Mouse (Mus musculus): ENCODE data around the gene Fam189a1. TPM values are rescaled to one million over a fixed set of nuclear protein-coding genes. Genes with fewer than 3 reads are reported as not detected.
A peak's percentile ranks its signal among the peaks of the same experiment; 100 is the strongest.

Gene Fam189a1
- polyA plus RNA-seq, 1 experiment from 2014 or later: 0.46 TPM

DNA sequence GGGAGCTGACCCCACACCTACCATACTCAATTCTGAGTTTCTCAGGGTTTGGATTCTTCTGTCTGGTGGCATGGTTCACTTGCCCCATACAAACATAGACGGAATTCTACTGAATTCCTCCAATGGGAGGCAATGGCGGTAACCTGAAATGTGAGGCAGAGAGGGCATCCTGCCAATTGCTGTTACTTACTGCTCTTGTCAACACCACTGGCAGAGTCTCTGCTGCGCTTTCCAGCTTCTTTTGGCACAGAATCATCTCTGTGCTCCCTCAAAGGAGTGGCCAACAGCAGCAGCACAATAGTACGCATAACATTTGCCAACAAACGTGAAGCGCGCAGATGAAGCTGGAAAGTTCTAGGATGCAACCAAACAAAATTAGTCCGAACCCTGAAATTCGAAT lies 266.5 kb downstream of the Fam189a1 start:
- Histone ChIP-seq H3K36me3 (ENCODE audit: insufficient read depth) (no peaks in the 10 kb centered on the region), H3K9ac (no peak overlapping the region), H3K9me3 (ENCODE audit: low read depth, low read length) (no peaks in the 10 kb centered on the region), H3K27ac (ENCODE audit: low read depth) (no peak overlapping the region), H3K4me3 (ENCODE audit: low read depth, low read length) (no peak overlapping the region), H3K4me2 (no peak overlapping the region), H3K4me1 (ENCODE audit: insufficient read depth) (no peaks in the 10 kb centered on the region), H3K27me3 (ENCODE audit: insufficient read depth, low read length) (no peaks in the 10 kb centered on the region)
- peak; percentile 74 for DNase-seq
- 66% methylated on average over 9 of the region's 9 CpGs for WGBS
- TF ChIP-seq CTCF (IDR thresholded peaks at IDR 0.05; ENCODE audit: low read depth): no peak
- ATAC-seq (ENCODE audit: insufficient read depth): no peak; the same call in 1 of the 2 replicates

- WGBS: 59% methylated on average over 11 of the region's 11 CpGs
- Histone ChIP-seq H3K4me2 (no peak overlapping the region), H3K9me3 (ENCODE audit: low read depth, low read length) (no peaks in the 10 kb centered on the region), H3K4me1 (ENCODE audit: insufficient read depth) (no peaks in the 10 kb centered on the region), H3K4me3 (ENCODE audit: low read depth, low read length) (no peak overlapping the region), H3K36me3 (ENCODE audit: insufficient read depth) (no peaks in the 10 kb centered on the region), H3K27ac (ENCODE audit: low read depth) (no peak overlapping the region), H3K27me3 (ENCODE audit: insufficient read depth, low read length) (no peaks in the 10 kb centered on the region), H3K9ac (no peak overlapping the region)
- no peak for TF ChIP-seq CTCF (IDR thresholded peaks at IDR 0.05; ENCODE audit: low read depth)
- ATAC-seq (ENCODE audit: insufficient read depth) (no peak), DNase-seq (no peak)
Observed at GRCm38 (mm10) chr7:64884187-64884862, 272.0 kb downstream of the Fam189a1 start.

- DNase-seq (no peak), ATAC-seq (ENCODE audit: insufficient read depth) (no peak)
- Histone ChIP-seq H3K4me2 (no peak overlapping the region), H3K4me1 (ENCODE audit: insufficient read depth) (no peaks in the 10 kb centered on the region), H3K27me3 (ENCODE audit: insufficient read depth, low read length) (no peaks in the 10 kb centered on the region), H3K9ac (no peak overlapping the region), H3K9me3 (ENCODE audit: low read depth, low read length) (no peaks in the 10 kb centered on the region), H3K36me3 (ENCODE audit: insufficient read depth) (no peaks in the 10 kb centered on the region), H3K27ac (ENCODE audit: low read depth) (no peak overlapping the region), H3K4me3 (ENCODE audit: low read depth, low read length) (no peak overlapping the region)
- TF ChIP-seq CTCF (IDR thresholded peaks at IDR 0.05; ENCODE audit: low read depth): no peak
- WGBS: 58% methylated on average over 6 of the region's 6 CpGs
Observed at GRCm38 (mm10) chr7:64882243-64882642, 274.1 kb downstream of the Fam189a1 start.

- no peak overlapping the region for H3K4me2 ChIP-seq
- no peak for DNase-seq
- H3K27ac ChIP-seq (ENCODE audit: low read depth): no peak overlapping the region
- H3K4me1 ChIP-seq (ENCODE audit: insufficient read depth): no peaks in the 10 kb centered on the region
- H3K36me3 ChIP-seq (ENCODE audit: insufficient read depth): no peaks in the 10 kb centered on the region
- H3K4me3 ChIP-seq (ENCODE audit: low read depth, low read length): no peak overlapping the region
- H3K27me3 ChIP-seq (ENCODE audit: insufficient read depth, low read length): no peaks in the 10 kb centered on the region
- H3K9ac ChIP-seq: no peak overlapping the region
- ATAC-seq (ENCODE audit: insufficient read depth): no peak
- no peaks in the 10 kb centered on the region for H3K9me3 ChIP-seq (ENCODE audit: low read depth, low read length)
- no peak for TF ChIP-seq CTCF (IDR thresholded peaks at IDR 0.05; ENCODE audit: low read depth)
- WGBS: 62% methylated on average over 7 of the region's 7 CpGs
Observed at GRCm38 (mm10) chr7:64881387-64881786, 275.0 kb downstream of the Fam189a1 start.

- H3K4me2 ChIP-seq: no peak overlapping the region
- no peak overlapping the region for H3K4me3 ChIP-seq (ENCODE audit: low read depth, low read length)
- ATAC-seq (ENCODE audit: insufficient read depth) (no peak), DNase-seq (no peak)
- no peaks in the 10 kb centered on the region for H3K27me3 ChIP-seq (ENCODE audit: insufficient read depth, low read length)
- H3K9ac ChIP-seq: no peak overlapping the region
- no peaks in the 10 kb centered on the region for H3K9me3 ChIP-seq (ENCODE audit: low read depth, low read length)
- TF ChIP-seq CTCF (IDR thresholded peaks at IDR 0.05; ENCODE audit: low read depth): no peak
- no peaks in the 10 kb centered on the region for H3K4me1 ChIP-seq (ENCODE audit: insufficient read depth)
- H3K27ac ChIP-seq (ENCODE audit: low read depth): no peak overlapping the region
- WGBS: 79% methylated on average over 5 of the region's 5 CpGs
- no peaks in the 10 kb centered on the region for H3K36me3 ChIP-seq (ENCODE audit: insufficient read depth)
Observed at GRCm38 (mm10) chr7:64880415-64880814, 276.0 kb downstream of the Fam189a1 start.

- H3K9me3 ChIP-seq (ENCODE audit: low read depth, low read length): no peaks in the 10 kb centered on the region
- no peak for ATAC-seq (ENCODE audit: insufficient read depth)
- H3K4me2 ChIP-seq: no peak overlapping the region
- DNase-seq: no peak
- no peak overlapping the region for H3K4me3 ChIP-seq (ENCODE audit: low read depth, low read length)
- no peak overlapping the region for H3K27ac ChIP-seq (ENCODE audit: low read depth)
- peaks cover 9% of the 10 kb centered on the region for H3K4me1 ChIP-seq (ENCODE audit: insufficient read depth)
- H3K9ac ChIP-seq: no peak overlapping the region
- WGBS: 78% methylated on average over 4 of the region's 4 CpGs
- TF ChIP-seq CTCF (IDR thresholded peaks at IDR 0.05; ENCODE audit: low read depth): no peak
- no peaks in the 10 kb centered on the region for H3K27me3 ChIP-seq (ENCODE audit: insufficient read depth, low read length)
- peaks cover 9% of the 10 kb centered on the region; the same call in 1 of the 2 replicates for H3K36me3 ChIP-seq (ENCODE audit: insufficient read depth)
Observed at GRCm38 (mm10) chr7:64874941-64875340, 281.4 kb downstream of the Fam189a1 start.

DNA sequence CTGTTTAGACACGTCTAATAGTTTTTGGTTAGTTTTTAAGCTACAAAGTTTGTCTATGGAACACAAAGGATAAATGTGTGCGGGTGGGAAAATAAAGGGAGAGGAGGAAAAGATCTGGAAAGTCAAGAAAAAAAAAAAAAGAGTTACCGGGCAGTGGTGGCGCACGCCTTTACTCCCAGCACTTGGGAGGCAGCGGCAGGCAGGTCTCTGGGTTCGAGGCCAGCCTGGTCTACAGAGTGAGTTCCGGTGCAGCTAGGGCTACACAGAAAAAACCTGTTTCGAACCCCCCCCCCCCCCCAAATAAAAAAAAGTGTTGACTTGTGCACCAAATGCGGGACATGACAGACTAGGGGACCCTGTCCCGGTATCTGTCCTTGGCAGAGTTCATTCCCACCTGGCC lies 283.1 kb downstream of the Fam189a1 start:
- TF ChIP-seq CTCF (IDR thresholded peaks at IDR 0.05; ENCODE audit: low read depth): no peak
- DNase-seq: no peak
- ATAC-seq (ENCODE audit: insufficient read depth): peak; percentile 24

More for the DNA sequence above, 283.1 kb downstream of the Fam189a1 start:
- Histone ChIP-seq H3K4me3 (ENCODE audit: low read depth, low read length) (peak overlapping the region; percentile 84), H3K36me3 (ENCODE audit: insufficient read depth) (peaks cover 9% of the 10 kb centered on the region; the same call in 1 of the 2 replicates), H3K27ac (ENCODE audit: low read depth) (peak overlapping the region; percentile 48; the same call in 1 of the 2 replicates), H3K27me3 (ENCODE audit: insufficient read depth, low read length) (no peaks in the 10 kb centered on the region), H3K9me3 (ENCODE audit: low read depth, low read length) (no peaks in the 10 kb centered on the region), H3K4me2 (peak overlapping the region; percentile 90), H3K4me1 (ENCODE audit: insufficient read depth) (peaks cover 9% of the 10 kb centered on the region), H3K9ac (peak overlapping the region; percentile 97)
- WGBS: 32% methylated on average over 11 of the region's 11 CpGs

Measured in lung, embryonic 14.5 days (tissue).